Mouse (Mus musculus): ENCODE measurements around the gene Rerg. TPM values are rescaled to one million over a fixed set of nuclear protein-coding genes. Genes with fewer than 3 reads are reported as not detected.

Rerg gene
- polyA plus RNA-seq, 1 experiment from 2014 or later: 23.9 TPM

DNA sequence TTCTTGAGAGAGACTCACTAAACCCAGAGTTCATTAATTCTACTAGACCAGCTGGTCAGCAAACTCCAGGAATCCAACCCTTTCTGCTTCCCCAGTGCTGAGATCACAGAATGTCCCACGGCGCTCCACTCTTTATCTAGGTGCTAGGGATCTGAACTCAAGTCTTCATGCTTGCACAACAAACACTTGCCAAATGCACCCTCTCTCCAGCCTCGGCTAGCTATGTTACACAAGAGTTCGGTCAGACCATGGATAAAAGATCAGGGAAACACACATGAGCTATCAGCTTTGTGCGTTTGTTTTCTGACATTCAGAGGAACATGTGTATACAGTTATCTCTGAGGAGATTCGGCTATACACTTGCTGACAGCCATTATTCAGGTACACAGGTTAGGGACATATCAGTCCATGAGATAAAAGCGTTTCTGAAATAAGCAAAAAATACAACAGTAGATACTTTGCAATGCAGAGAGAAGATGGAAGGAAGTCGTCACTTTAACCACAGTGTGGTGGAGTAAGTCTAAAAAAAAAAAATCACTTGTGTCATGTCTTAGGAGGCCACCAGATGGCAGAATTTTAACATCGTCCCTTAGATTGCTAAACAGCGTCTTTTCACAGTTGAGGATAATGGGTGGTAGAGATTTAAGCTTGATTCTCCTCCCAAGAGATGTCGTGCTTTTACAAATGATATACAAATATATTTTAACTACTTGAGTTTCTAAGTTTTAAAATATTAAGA, 35.5 kb upstream of the Rerg start:
- H3K36me3 ChIP-seq (ENCODE audit: control insufficient read depth, insufficient read depth, low read length): no peaks in the 10 kb centered on the region
- no peaks in the 10 kb centered on the region for H3K4me1 ChIP-seq (replicated peaks; ENCODE audit: control insufficient read depth, insufficient read depth)
- H3K4me3 ChIP-seq (ENCODE audit: low read depth, low read length): no peak overlapping the region
- no peak overlapping the region for H3K4me2 ChIP-seq (replicated peaks; ENCODE audit: low read depth)
- no peak overlapping the region for H3K27ac ChIP-seq (replicated peaks)
- H3K9me3 ChIP-seq (ENCODE audit: control insufficient read depth, low read length): no peaks in the 10 kb centered on the region
- no peaks in the 10 kb centered on the region for H3K27me3 ChIP-seq (ENCODE audit: control insufficient read depth, insufficient read depth, low read length)
- H3K9ac ChIP-seq (ENCODE audit: low read length): no peak overlapping the region
- WGBS: 47% methylated on average over 11 of the region's 11 CpGs
- no peak for TF ChIP-seq EP300 (optimal IDR thresholded peaks at IDR 0.05)
- TF ChIP-seq CTCF (IDR thresholded peaks at IDR 0.05; ENCODE audit: low read depth): peak; percentile 82
- ATAC-seq (ENCODE audit: low FRiP score, low TSS enrichment) (no peak), DNase-seq (ENCODE audit: low spot score) (peak; percentile 12)

DNA sequence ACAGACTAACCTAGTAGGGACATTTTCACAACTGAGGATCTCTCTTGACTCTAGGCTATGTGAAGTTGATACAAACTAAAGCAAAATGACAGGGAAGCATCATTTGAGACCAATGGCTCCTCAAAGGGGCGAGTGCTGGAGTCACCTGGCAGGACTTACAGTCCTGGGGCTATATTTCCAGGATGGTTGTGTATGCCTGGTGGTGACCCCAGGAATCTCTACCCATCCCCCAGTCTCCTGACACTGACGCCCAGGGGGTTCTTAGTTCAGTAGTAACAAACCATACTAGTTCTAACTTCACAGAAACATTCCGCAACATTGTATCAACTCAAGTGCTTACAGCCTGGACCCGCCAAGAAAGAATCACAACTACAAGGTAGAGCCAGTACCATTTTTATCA, 32.4 kb upstream of the Rerg start:
- no peak for DNase-seq (ENCODE audit: low spot score)
- no peak for ATAC-seq (ENCODE audit: low FRiP score, low TSS enrichment)
- no peak for TF ChIP-seq EP300 (optimal IDR thresholded peaks at IDR 0.05)
- Histone ChIP-seq H3K36me3 (ENCODE audit: control insufficient read depth, insufficient read depth, low read length) (no peaks in the 10 kb centered on the region), H3K4me3 (ENCODE audit: low read depth, low read length) (no peak overlapping the region), H3K27ac (replicated peaks) (no peak overlapping the region), H3K4me1 (replicated peaks; ENCODE audit: control insufficient read depth, insufficient read depth) (no peaks in the 10 kb centered on the region), H3K9me3 (ENCODE audit: control insufficient read depth, low read length) (no peaks in the 10 kb centered on the region), H3K9ac (ENCODE audit: low read length) (no peak overlapping the region), H3K4me2 (replicated peaks; ENCODE audit: low read depth) (no peak overlapping the region), H3K27me3 (ENCODE audit: control insufficient read depth, insufficient read depth, low read length) (no peaks in the 10 kb centered on the region)
- 79% methylated on average over 4 of the region's 4 CpGs for WGBS

DNA sequence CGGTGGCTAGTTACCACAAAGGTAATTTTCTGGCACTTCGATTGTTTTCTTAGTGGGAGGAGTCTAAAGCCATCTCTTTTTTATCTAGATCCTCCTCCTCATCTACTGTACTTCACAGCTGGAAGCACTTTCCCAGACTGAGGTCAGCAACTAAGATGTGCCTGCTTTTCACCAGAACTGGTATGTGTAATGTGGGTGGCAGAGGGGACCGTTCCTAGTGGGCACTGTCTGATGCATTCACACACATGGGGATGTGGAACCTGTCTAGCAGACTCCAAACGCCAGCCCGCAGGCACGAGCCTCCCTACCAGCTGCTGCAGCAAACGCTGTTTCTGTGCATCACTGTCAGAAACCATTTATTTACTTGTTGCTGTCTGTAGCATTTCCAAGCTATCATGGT, 31.3 kb upstream of the Rerg start:
- TF ChIP-seq EP300 (optimal IDR thresholded peaks at IDR 0.05): no peak
- no peak for TF ChIP-seq CTCF (IDR thresholded peaks at IDR 0.05; ENCODE audit: low read depth)
- ATAC-seq (ENCODE audit: low FRiP score, low TSS enrichment) (no peak), DNase-seq (ENCODE audit: low spot score) (no peak)
- no peaks in the 10 kb centered on the region for H3K36me3 ChIP-seq (ENCODE audit: control insufficient read depth, insufficient read depth, low read length)
- H3K27ac ChIP-seq (replicated peaks): no peak overlapping the region
- no peaks in the 10 kb centered on the region for H3K27me3 ChIP-seq (ENCODE audit: control insufficient read depth, insufficient read depth, low read length)
- H3K4me2 ChIP-seq (replicated peaks; ENCODE audit: low read depth): no peak overlapping the region
- no peaks in the 10 kb centered on the region for H3K9me3 ChIP-seq (ENCODE audit: control insufficient read depth, low read length)
- WGBS: 59% methylated on average over 7 of the region's 7 CpGs
- no peak overlapping the region for H3K9ac ChIP-seq (ENCODE audit: low read length)
- no peaks in the 10 kb centered on the region for H3K4me1 ChIP-seq (replicated peaks; ENCODE audit: control insufficient read depth, insufficient read depth)
- no peak overlapping the region for H3K4me3 ChIP-seq (ENCODE audit: low read depth, low read length)

DNA sequence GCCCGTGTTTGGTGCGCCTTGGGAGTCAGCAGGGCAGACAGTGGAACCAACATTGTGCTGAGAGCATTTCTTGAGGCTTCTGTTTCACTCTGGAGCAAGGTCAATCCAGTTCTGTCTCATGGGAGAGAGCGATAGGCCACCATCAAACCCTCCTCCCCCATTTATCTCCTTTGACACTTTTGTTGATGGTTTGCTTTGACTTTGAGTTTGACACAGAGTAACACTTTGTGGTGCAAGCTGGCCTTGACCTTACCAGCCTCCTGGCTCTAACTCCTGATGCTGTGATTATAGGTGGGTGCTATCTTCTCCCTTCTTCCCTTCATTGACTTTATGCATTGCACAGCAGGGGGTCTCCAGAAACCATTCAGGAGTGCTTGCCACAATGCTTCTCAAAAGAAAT, 30.9 kb upstream of the Rerg start:
- no peak overlapping the region for H3K4me3 ChIP-seq (ENCODE audit: low read depth, low read length)

DNA sequence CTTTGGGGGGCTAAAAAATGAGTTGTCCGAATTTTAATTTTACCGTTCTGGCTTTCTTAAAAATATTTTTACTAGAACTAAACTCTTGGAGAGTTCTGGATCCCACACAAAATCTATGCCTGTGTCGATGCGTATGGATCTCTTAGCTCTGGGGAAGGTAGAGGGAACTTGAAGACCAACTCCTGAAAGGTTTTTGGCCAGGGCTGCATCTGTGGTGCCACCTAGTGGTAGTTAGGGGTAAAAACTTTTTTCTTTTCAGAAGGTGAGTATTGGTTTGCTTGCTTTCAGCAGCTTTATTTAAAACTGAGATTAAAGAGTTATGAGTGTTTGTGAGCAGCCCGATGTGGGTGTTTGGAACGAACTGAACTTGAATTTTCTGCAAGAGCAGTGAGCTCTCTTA, 21.8 kb upstream of the Rerg start:
- Histone ChIP-seq H3K9ac (ENCODE audit: low read length) (no peak overlapping the region), H3K4me1 (replicated peaks; ENCODE audit: control insufficient read depth, insufficient read depth) (no peaks in the 10 kb centered on the region), H3K4me2 (replicated peaks; ENCODE audit: low read depth) (no peak overlapping the region), H3K4me3 (ENCODE audit: low read depth, low read length) (no peak overlapping the region), H3K9me3 (ENCODE audit: control insufficient read depth, low read length) (no peaks in the 10 kb centered on the region), H3K27me3 (ENCODE audit: control insufficient read depth, insufficient read depth, low read length) (no peaks in the 10 kb centered on the region), H3K36me3 (ENCODE audit: control insufficient read depth, insufficient read depth, low read length) (no peaks in the 10 kb centered on the region), H3K27ac (replicated peaks) (no peak overlapping the region)
- ATAC-seq (ENCODE audit: low FRiP score, low TSS enrichment): no peak
- WGBS: 18% methylated on average over 6 of the region's 6 CpGs
- TF ChIP-seq CTCF (IDR thresholded peaks at IDR 0.05; ENCODE audit: low read depth) (peak; percentile 91), EP300 (optimal IDR thresholded peaks at IDR 0.05) (no peak)
- DNase-seq (ENCODE audit: low spot score): no peak

More for the DNA sequence above, 30.9 kb upstream of the Rerg start:
- no peaks in the 10 kb centered on the region for H3K4me1 ChIP-seq (replicated peaks; ENCODE audit: control insufficient read depth, insufficient read depth)
- WGBS: 84% methylated on average over 3 of the region's 3 CpGs
- H3K36me3 ChIP-seq (ENCODE audit: control insufficient read depth, insufficient read depth, low read length): no peaks in the 10 kb centered on the region
- H3K4me2 ChIP-seq (replicated peaks; ENCODE audit: low read depth): no peak overlapping the region
- H3K27ac ChIP-seq (replicated peaks): no peak overlapping the region
- H3K9me3 ChIP-seq (ENCODE audit: control insufficient read depth, low read length): no peaks in the 10 kb centered on the region
- no peaks in the 10 kb centered on the region for H3K27me3 ChIP-seq (ENCODE audit: control insufficient read depth, insufficient read depth, low read length)
- no peak overlapping the region for H3K9ac ChIP-seq (ENCODE audit: low read length)
- ATAC-seq (ENCODE audit: low FRiP score, low TSS enrichment): no peak
- DNase-seq (ENCODE audit: low spot score): no peak
- TF ChIP-seq CTCF (IDR thresholded peaks at IDR 0.05; ENCODE audit: low read depth): no peak
- TF ChIP-seq EP300 (optimal IDR thresholded peaks at IDR 0.05): no peak

DNA sequence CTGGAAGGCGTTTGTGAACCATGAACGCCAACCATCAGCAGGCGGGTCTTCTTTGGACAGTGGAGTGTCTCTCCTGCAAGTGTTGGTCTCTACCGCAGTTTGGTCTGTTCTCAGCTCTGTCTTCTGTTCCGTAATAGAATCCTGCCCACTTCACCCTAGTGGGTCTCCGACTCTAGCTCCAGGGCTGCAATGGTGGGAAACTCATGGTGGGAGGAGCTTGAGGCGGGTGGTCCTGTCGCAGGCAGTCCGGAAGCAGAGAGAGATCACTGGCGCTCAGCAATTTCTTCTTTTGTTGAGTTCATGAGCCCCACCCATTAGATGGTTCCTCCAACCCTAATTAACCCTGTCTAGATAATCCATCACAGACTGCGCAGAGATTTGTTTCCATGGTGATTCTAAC, 20.7 kb upstream of the Rerg start:
- DNase-seq (ENCODE audit: low spot score): no peak

More for the DNA sequence above, 20.7 kb upstream of the Rerg start:
- Histone ChIP-seq H3K36me3 (ENCODE audit: control insufficient read depth, insufficient read depth, low read length) (no peaks in the 10 kb centered on the region), H3K4me3 (ENCODE audit: low read depth, low read length) (no peak overlapping the region), H3K27ac (replicated peaks) (no peak overlapping the region), H3K4me2 (replicated peaks; ENCODE audit: low read depth) (no peak overlapping the region), H3K9me3 (ENCODE audit: control insufficient read depth, low read length) (no peaks in the 10 kb centered on the region), H3K4me1 (replicated peaks; ENCODE audit: control insufficient read depth, insufficient read depth) (no peaks in the 10 kb centered on the region), H3K27me3 (ENCODE audit: control insufficient read depth, insufficient read depth, low read length) (no peaks in the 10 kb centered on the region), H3K9ac (ENCODE audit: low read length) (no peak overlapping the region)
- 87% methylated on average over 11 of the region's 11 CpGs for WGBS
- TF ChIP-seq CTCF (IDR thresholded peaks at IDR 0.05; ENCODE audit: low read depth): no peak
- TF ChIP-seq EP300 (optimal IDR thresholded peaks at IDR 0.05): no peak
- no peak for ATAC-seq (ENCODE audit: low FRiP score, low TSS enrichment)

Data from stomach, postnatal 0 days (tissue).